Mouse (Mus musculus) gonadal fat pad, adult 2 months (tissue): ENCODE measurements at regions not wholly inside any gene's neighbourhood (a gene's known extent, or its start where the extent isn't known, plus 50 kb on each side); places are given as distances from the start of the nearest gene placed in this dataset.
A peak's percentile ranks its signal among the peaks of the same experiment; 100 is the strongest.

Experiments used
- DNase-seq: peaks from one replicate; pipeline ENCODE4 v3.0.0-alpha.2; 2012; ENCODE audit warnings: low read depth

DNA sequence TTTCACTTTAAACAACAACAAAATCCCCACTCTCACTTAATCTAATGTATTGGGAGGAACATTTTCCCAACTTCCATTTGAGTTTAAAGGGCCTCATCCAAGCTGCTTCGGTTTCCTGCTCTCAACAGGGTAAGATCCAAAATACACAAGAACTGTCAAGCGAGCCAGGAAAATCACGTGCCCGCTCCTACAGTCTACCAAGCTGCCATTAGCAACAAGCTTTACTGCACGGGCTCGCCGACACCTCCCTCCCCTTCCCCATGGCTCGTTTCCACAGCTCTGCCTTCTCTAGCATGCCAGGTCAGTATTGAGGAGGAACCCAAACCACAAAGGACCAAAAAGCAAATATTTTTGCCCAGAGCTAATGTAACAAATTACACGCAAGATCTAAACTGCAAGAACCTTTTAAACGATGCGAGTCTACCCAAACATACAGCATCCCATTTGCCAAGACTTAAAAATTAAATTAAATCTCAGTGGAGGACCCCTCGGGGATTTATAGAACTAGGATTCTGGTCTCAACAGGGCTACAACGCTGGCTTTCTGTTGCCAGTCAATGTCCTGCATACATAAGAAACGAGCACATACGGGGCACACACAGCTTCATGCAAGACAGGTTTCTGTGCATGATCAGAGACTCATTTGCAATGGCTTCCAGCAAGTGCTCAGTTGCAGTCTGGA, 435.4 kb upstream of the Jarid2 start:
- DNase-seq: no peak

DNA sequence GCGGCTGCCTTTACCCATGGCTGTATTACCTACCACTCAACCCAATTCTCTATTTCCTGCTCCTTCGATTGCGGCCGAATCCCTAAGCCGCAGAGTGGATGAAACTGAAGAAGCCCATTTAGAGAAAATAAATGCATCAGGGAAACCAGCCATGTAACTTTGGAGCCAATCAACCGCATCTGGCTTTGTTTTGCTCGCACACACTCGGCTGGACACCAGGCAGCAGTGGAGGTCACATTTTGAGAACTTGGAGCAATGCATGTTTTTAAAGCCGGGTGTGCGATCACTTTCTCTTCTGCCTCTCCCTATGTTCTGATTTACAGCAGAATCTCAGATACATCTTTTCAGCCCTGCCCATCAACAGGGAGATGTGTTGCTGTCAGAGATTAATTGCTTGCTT, 433.7 kb upstream of the Jarid2 start:
- no peak for DNase-seq

DNA sequence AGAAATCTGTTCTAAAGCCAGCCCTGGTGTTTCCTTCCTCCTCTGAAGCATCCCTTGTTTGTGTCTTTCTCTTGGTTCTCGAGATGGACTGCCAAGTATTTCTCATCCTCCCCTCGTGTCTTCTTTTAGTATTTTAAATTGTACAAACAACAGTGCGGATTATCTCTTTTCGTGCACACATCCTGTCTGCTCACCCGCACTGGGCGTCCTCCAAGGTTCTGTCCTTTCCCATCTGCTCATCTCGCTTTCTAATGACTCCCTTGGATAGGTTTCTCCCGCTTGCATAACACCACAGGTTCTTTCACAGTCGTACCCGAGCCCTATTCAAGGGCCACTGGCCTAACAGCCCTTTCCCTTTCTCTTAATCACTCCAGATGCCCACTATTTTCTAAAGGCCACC, 428.7 kb upstream of the Jarid2 start:
- no peak for DNase-seq

DNA sequence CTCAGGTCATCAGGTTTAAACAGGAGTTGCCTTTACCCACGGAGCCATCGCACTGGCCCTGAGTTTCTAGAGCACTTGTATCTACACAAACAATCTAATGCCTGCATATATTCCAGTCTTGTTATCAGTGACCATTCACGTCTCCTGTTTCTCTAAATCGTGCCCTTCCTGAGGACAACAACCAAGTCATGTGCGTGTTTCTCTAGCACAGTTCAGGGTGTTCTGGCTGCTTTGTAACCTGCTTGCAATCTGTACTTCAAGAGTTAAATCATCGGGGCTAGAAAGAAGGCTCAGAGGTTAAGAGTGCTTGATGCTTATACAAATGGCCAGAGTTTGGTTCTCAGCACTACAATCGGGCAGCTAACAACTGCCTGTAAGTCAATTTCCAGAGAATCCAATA, 428.1 kb upstream of the Jarid2 start:
- no peak for DNase-seq

DNA sequence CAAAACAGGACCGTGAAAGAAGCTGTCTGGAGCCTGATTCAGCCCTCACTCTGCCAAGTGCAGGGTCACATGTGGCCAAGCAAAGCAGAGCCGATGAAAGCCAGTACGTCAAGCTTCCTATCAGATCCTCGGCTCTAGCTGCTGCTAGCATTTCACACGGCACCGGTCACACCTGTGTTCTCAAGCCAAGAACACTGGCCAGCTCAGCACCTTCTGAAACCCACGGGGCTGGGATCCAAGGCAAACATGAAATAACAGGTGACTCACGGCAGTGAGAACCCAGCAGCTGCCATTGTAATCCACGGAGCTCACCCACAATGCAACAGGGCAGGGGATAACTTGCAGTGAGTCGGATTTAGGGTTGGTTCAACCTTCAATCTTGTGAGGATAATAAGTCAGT, 427.3 kb upstream of the Jarid2 start:
- DNase-seq: peak; percentile 98

DNA sequence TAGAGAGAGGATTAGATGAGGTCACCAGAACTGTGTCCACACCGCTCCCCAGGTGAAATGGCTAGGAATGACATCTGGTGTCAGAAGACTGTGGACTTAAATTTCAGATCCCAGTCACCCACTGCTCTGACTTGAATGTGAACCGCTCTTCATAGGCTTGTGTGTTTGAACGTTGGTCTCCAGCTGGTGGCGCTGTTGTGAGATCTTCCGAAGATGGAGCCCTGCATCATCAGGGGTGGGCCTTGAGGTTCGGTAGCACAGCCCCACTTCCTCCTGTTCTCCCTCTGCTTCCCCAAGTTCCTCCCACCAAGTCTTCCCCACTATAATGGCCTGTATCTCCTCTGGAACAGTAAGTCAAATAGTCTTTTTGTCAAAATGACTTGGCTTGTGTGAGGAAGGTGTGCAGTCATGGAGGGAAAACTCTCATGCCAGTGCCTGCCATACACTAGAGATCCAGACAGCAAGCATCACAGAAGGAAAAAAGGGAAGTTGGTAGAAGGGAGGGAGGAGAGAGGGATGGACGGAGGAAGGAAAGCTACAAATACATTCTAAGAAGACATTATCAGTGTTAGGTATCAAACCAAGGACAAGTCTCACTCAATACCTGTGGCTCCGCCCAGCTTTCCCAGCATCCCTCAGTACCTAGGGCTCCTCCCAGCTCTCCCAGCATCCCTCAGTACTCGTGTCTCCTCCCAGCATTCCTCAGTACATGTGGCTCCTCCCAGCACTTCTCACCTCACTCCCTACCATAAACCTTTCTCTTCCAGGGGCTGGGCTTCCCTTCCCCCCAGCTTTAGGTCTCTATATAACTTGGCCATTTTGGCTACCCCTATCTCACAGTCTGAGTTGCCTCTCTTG, 423.9 kb upstream of the Jarid2 start:
- no peak for DNase-seq

DNA sequence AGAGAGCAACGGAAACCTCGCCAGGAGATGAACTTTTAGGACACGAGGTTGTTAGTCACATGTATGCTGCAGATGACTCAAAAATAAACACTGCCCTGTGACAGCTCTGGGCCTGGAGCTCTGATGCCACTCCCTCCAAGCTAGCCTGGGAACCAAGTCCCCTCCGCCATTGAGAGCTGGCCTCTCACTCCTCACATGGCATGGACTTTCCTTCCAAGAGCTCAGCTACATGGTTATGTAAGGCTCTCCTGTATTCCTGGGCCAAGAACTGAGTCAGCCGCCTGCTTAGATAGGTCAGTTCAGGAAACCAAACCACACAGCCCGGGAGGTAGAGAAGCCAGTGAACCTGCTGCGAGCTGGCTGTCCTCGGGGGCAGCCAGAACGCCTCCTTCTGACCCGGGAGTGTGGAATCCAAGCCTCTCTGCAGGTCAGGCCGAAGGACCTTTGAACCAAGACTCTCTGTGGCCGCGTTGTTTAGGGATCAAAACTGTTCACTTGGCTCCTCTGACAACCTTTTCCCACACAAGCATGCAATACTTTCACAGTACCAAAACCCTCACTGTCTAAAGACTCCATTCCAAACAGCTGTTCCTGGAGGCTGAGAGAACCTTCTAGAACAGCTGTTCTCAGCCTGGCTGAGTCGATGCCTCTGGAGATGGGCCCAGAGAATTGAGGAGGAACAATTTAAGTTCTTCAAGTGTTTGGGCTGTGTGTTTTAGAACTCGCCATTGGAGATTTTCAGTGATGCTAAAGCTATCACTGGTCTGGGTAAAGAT, 422.8 kb upstream of the Jarid2 start:
- no peak for DNase-seq

DNA sequence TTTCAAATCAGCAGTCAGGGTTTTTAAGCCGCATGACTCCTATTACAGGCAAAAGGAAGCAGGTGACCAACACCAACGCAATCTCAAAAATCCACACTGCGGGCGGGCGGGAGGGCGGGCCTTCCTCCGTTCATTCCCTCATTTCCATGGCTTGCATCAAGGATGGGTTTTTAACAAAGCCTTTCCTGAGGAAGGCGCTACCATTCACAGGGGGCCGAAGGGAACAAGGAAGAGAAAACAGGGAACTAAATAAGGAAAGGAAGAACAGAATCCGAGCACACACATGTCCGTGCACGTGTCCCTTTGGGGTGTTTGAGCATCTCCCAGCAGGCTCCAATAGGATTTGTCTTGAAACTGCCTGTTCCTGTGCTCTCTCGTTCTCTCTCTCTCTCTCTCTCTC, 421.0 kb upstream of the Jarid2 start:
- DNase-seq: no peak

DNA sequence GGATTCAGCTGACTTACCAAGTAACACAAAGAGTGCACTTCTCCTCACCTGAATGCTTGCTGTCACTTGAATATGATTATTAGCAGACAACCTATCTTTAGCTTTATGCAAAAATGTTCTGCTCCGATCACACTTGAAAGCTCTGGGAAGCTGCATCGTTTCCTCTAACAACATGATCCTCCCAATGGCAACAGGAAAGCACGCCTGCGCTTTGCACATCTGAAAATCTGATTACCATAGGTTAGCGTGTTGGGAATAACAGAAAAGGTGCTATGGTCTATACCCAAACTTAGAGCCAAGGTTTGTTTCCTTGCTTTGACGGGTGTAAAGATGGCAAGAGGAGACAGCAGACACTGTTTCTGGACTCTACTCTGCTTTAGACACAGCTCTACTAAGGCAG, 417.0 kb upstream of the Jarid2 start:
- DNase-seq: no peak

DNA sequence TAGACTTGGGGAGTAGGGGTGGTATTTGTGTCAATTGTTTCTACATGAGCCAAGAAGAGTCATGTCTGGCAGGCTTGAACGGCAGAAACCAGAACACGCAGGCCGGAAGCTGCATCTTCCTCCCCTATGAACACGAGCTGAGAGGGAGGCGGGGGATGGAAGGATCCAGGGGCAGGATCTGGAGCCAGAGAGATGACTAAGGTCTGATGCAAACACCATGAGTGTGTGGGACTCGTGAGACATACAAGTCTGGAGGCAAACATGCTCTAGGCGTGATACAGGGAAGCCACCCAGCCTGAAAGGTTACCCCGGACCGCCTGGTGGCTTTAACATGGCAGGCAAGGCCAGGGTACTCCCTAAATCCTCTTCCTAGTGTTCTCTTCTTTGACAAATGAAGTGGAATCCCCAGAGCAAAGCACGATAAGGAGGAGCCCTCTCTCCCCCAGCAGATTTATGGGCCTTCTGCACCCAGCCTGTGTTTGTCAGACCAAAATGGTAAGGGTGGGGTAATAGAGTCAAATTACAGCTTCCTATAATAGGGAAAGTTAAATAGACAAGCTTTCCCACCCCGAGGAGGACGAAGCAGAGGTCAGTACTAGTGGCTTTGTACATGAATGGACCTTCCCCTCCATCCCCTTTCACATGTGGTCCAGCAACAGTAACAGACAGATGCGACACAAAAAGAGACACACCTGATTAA, 412.4 kb upstream of the Jarid2 start:
- DNase-seq: no peak

DNA sequence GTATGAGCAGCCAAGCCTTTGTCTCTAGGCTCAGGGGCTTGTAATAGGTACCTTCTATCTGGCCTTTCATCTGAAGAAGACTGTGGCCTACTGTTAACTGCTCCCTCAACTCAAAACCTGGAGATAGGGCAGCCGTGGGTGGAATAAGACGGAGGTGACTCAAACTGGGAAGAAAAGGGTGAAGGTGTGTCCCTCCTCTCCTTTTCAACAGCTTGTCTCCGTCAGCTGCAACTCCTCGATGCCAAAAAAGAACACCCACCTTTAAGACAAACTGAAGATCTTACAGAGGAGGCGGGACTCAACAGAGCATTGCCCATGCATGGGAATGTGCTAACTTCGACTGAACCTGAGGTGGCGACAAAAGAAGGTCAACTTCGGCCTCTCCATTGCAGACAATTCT, 411.7 kb upstream of the Jarid2 start:
- no peak for DNase-seq

DNA sequence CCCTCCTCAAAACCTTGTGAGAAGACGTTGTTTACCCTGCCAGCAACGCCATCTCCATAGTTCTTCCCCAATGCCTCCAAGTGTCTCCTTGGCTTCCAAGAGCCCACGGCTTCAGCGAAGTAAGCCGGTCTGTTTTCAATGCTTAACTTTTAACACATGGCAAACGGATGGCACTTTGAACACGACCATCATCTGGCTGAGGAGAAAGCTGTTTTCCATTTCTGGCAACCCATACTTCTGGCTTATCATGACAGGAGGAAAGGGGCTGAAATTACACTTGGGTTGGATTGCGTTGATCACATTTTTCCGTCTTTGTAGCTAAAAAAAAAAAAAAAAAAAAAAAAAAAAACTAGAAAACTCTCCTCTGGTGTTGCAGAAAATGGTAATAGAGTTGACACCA, 410.2 kb upstream of the Jarid2 start:
- no peak for DNase-seq

DNA sequence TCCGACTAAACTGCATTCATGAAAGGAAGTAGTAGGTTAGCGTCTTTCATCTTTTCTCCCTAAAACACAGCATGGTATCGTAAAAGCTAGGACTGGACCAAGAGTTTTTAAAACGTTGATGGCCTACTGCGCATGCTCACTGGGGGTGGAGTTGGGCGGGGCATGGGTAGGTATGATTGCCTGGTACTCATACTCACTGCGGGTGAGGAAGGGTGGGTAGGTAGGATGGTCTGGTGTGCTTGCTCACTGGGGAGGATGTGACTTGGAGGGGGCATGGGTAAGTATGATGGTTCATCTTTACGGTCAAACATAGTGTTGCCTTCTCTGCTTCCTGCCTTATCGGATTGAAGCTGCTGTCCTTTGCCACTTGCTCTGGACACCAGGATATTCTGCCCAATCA, 409.8 kb upstream of the Jarid2 start:
- no peak for DNase-seq

DNA sequence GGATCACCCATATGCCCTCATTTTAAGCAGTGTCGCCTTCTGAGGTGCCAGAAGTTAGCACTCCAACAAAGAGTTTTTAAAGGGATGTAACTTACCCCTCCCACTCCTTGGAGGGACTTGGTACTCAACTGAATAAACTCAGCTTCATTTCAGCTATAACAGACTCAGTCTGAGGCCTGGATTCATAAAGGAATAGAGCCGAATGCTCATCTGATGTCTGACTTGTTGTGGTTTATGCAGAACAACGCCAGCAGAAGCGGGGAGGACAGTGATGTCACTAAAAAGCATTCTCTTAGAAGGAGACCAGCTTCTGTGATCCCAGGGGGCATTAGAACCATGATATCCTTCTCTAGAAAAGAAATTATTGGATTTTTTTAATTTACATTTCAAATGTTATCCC, 409.0 kb upstream of the Jarid2 start:
- DNase-seq: no peak

DNA sequence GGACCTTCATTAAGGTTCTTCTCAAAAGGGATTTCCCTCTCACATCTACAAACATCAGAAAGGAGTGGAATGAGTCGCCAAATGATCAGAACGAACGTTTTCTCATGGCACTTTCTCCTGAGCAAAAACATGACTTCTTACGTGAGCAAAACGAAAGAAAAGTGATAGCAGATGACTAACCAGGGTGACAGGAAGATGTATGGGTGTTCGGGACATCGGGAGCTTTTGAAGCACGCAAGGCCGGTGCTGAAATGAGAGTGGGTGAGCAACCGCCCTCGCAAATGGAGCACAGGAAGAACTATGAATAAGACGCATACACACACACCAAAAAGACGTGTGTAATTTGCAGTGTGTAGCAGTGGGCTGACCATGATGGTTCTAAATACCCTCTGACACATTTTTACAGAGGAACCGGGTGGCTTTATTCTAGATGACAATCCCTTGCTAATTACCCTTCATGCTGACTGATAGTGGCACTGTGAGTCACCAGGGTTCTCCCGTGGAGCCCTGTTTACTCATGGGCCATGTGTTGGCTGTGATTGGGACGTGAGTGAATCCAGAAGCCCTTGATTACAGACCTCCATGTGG, 408.2 kb upstream of the Jarid2 start:
- no peak for DNase-seq

DNA sequence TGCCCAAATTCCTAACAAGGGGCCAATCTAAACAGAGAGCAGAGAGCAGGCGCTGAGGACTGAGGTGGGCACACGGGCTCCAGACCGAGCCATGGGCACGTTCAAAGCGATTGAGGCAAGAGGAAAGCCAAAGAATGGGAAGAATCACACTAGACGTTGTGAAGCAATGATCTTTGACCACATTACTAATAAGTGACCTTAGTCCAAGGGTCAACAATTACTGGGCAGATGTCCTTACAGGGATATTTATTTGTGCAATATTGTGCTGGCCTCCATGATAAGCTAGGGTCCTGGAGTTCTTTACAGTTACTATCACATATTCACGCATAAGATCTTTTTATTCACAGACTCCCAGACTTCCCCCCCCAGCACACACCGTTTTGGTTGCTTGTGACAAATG, 400.9 kb upstream of the Jarid2 start:
- DNase-seq: no peak

DNA sequence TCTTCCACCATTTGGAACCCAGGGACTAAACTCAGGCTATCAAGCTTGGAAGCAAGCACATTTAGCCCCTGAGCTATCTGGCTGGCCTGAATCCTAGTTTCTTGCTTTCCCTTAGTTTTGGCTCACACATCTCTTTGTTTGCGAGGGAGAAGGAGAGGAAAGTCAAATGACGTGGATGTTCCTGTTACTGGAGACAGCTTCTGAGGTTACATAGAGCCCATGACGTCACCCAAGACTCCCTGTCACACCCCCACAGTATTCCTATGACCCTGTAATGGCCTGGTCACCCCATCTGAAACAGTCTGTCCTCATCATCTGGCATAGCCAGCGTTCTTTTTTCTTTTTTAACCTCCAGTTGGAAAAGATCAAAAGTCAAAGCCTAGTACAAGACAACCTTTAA, 400.1 kb upstream of the Jarid2 start:
- no peak for DNase-seq

DNA sequence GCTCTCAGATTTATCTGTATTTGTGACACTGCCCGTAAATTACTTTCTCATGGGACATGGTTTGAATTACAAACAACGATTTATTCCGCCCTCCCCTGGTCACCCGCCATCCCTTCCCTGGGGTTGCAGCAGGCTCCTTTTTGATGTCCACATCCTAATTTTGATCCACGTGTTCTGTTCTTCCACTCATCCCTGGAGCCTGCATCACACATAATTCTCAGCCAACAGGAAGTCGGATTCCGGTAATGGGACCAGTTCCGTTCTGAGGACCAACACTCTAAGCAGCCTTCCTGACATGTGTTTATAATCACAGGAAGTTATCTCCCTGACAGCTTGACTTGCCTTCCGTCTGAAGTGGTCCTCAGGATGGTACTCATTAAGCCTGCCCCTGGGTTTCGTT, 399.6 kb upstream of the Jarid2 start:
- no peak for DNase-seq

DNA sequence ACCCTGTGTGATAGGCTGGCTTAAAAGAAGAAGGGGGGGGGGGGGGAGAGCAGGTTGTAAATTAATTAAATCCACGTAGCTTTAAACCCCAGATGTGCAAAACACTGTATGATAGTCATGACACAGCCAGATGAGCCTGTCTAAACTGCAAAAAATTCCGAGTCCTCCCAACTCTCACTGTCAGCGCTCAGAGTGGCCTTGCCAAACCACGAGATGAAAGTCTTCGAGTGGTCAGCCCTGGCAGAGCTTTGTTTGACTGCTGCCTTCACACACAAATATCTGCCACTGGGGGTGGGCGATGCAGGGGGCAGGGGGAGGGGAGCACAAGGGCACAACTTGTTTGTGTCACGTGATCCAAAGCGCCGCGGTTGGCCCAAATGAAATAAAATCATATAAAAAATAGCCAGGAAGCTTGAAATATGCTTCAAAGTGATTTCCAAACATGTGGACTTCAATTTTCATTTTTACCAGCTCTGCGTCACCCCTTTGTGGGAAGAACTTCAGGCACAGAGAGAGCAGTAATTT, 396.5 kb upstream of the Jarid2 start:
- DNase-seq: no peak

DNA sequence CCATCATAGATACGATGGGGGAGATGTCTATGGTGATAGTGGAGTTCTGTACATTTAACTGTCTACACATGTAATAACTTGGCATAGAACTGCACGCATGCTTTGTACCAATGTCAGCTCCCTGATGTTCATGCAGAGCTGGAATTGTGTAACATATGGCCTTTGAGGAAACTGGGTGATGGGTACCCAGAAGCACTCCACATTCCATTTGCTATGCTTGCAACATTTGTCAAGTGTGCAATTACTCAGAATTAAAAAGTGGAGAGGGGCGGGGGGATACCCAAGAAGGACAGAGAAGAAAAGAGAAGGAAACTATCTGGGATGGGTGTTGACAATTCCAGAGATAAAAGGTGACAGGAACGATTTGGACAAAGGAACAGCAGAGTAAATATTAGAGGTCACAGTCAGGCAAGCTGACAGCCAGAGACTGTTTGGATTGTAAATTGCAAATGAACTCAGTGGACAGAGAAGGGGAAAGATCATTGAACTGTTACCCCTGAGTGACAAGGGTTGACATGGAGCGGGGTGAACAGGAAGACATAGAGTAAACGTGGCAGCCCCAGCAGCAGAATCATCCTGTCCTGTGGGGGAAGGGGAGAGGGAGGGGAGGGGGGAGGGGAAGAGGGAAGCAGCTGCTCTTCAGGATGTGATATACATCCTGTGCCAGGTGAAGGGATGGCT, 390.1 kb upstream of the Jarid2 start:
- no peak for DNase-seq

DNA sequence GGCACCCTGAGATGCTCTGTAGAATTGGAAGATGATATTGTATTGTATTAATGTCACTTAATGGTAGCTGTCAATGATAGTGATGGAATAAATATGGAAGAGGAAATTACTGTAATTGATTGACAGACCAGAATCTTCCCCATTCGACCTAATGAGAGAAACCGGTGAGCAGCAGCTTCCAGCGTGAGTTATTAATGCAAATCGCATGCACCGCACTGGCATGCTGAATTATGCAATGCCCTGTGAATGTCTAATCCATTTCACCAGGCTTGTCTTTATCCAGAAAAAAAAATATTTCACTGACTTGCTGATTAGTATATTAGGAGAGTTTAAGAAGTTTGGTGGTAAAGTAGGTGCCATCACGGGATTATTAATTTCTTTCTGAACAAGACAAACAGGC, 384.2 kb upstream of the Jarid2 start:
- DNase-seq: no peak
